Mouse (Mus musculus) hindbrain, embryonic 16.5 days (tissue): ENCODE measurements around the gene Cplx2. TPM values are rescaled to one million over a fixed set of nuclear protein-coding genes. Genes with fewer than 3 reads are reported as not detected.

Source experiments
- ATAC-seq: fragments of 200-750 bp; cut with Nextera tagmentation; 2 replicates; pipeline ENCODE4 v1.8.0; 2017; ENCODE audit warnings: moderate TSS enrichment, moderate library complexity
- H3K27ac ChIP-seq: fragments of 300-500 bp; sonication (generic); 2 replicates; pipeline ENCODE4 v1.5.1; 2014; ENCODE audit warnings: low read depth, mild to moderate bottlenecking, control low read depth, low read length, moderate library complexity
- H3K27me3 ChIP-seq: fragments of 300-500 bp; sonication (generic); replicated peaks from 2 replicates; pipeline ENCODE4 v1.6.1; 2014; ENCODE audit warnings: low read length; ENCODE audit not compliant: control insufficient read depth, insufficient read depth
- H3K36me3 ChIP-seq: fragments of 300-500 bp; sonication (generic); 2 replicates; pipeline ENCODE4 v1.6.1; 2014; ENCODE audit warnings: mild to moderate bottlenecking, low read length, moderate library complexity, mixed read lengths; ENCODE audit not compliant: control insufficient read depth, insufficient read depth
- H3K4me1 ChIP-seq: fragments of 300-500 bp; sonication (generic); 2 replicates; pipeline ENCODE4 v1.6.1; 2014; ENCODE audit warnings: low read depth, low read length; ENCODE audit not compliant: control insufficient read depth, insufficient read depth
- H3K4me2 ChIP-seq: fragments of 300-500 bp; sonication (generic); 2 replicates; pipeline ENCODE4 v1.6.1; 2014; ENCODE audit warnings: mild to moderate bottlenecking, low read length, control low read depth, moderate library complexity
- H3K4me3 ChIP-seq: fragments of 300-500 bp; sonication (generic); 2 replicates; pipeline ENCODE4 v1.5.1; 2014; ENCODE audit warnings: mild to moderate bottlenecking, low read length, control low read depth, moderate library complexity
- H3K9ac ChIP-seq: fragments of 300-500 bp; sonication (generic); 2 replicates; pipeline ENCODE4 v1.6.1; 2014; ENCODE audit warnings: low read depth, mild to moderate bottlenecking, control low read depth, low read length, moderate library complexity
- H3K9me3 ChIP-seq: fragments of 300-500 bp; sonication (generic); 2 replicates; pipeline ENCODE4 v1.6.1; 2014; ENCODE audit warnings: mild to moderate bottlenecking, low read length, moderate library complexity; ENCODE audit not compliant: control insufficient read depth
- WGBS: fragments of 180-500 bp; shearing (Covaris S2); extraction: QIAGEN DNeasy Blood & Tissue Kit; methylation state at CpG from one replicate; pipeline ENCODE4 v1.1.7; 2014; 5-methylcytosine and 5-hydroxymethylcytosine counted together
- polyA plus RNA-seq: library from polyadenylated mRNA; unstranded; fragments of >200 nt; fragmentation: Nextera tagmentation; extraction: Ambion mirVana; gene quantifications from 2 replicates; pipeline ENCODE4 v1.2.1, GENCODE M21; 2015

Cplx2 gene
- polyA plus RNA-seq, 1 experiment from 2014 or later = 41.9 TPM

- WGBS = 92% methylated on average over 6 of the region's 6 CpGs
- H3K4me2 ChIP-seq = no peak overlapping the region
- no peaks in the 10 kb centered on the region; the same call in 1 of the 2 replicates for H3K4me1 ChIP-seq
- no peaks in the 10 kb centered on the region for H3K9me3 ChIP-seq
- no peaks in the 10 kb centered on the region for H3K36me3 ChIP-seq
- H3K27me3 ChIP-seq = no peaks in the 10 kb centered on the region
- ATAC-seq = no peak
- H3K27ac ChIP-seq = no peak overlapping the region
- H3K9ac ChIP-seq = no peak overlapping the region
- no peak overlapping the region for H3K4me3 ChIP-seq
Measured at GRCm38 (mm10) chr13:54359181-54359580, 12.0 kb upstream of the Cplx2 start.

- H3K9ac ChIP-seq = no peak overlapping the region
- WGBS = 83% methylated on average over 7 of the region's 7 CpGs
- no peak overlapping the region for H3K4me3 ChIP-seq
- H3K4me1 ChIP-seq = no peaks in the 10 kb centered on the region
- no peak overlapping the region for H3K27ac ChIP-seq
- H3K4me2 ChIP-seq = no peak overlapping the region
- no peaks in the 10 kb centered on the region for H3K27me3 ChIP-seq
- no peaks in the 10 kb centered on the region for H3K36me3 ChIP-seq
- no peak for ATAC-seq
- H3K9me3 ChIP-seq = no peaks in the 10 kb centered on the region
Measured at GRCm38 (mm10) chr13:54364686-54365085, 6.5 kb upstream of the Cplx2 start.

- Histone ChIP-seq H3K9ac (no peak overlapping the region), H3K4me2 (no peak overlapping the region), H3K27me3 (0 out of 2 replicates have a peak, but pooled peaks cover 4% of the 10 kb centered on the region), H3K9me3 (no peaks in the 10 kb centered on the region), H3K4me3 (no peak overlapping the region), H3K27ac (no peak overlapping the region), H3K36me3 (no peaks in the 10 kb centered on the region), H3K4me1 (peaks cover 16% of the 10 kb centered on the region)
- ATAC-seq = no peak
- WGBS = 59% methylated on average over 6 of the region's 6 CpGs
Measured at GRCm38 (mm10) chr13:54367758-54368157, 3.4 kb upstream of the Cplx2 start.

DNA sequence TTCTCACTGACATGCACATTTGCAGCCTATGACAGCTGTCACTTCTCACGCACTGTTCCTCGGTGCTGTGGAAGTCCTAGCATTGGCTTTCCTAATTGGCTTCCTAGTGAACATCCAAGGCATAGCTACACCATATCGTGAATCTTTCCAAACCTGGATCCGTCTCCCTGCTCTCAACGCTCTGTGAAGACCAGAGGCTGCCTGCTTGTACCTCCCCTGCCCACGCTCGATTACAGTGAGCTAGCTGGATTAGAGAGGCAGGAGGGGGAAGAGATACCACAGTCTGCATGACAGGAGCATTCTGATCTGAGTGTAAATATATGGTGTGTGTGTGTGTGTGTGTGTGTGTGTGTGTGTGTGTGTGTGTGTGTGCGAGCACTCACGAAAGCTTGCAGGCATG is 3.0 kb upstream of the Cplx2 start:
- H3K9me3 ChIP-seq = no peaks in the 10 kb centered on the region
- no peaks in the 10 kb centered on the region for H3K36me3 ChIP-seq
- H3K4me2 ChIP-seq = no peak overlapping the region
- 0 out of 2 replicates have a peak, but pooled peaks cover 4% of the 10 kb centered on the region for H3K27me3 ChIP-seq
- no peak overlapping the region for H3K9ac ChIP-seq
- 71% methylated on average over 9 of the region's 9 CpGs for WGBS
- no peak overlapping the region for H3K27ac ChIP-seq
- no peak for ATAC-seq
- no peak overlapping the region for H3K4me3 ChIP-seq
- peaks cover 18% of the 10 kb centered on the region for H3K4me1 ChIP-seq

DNA sequence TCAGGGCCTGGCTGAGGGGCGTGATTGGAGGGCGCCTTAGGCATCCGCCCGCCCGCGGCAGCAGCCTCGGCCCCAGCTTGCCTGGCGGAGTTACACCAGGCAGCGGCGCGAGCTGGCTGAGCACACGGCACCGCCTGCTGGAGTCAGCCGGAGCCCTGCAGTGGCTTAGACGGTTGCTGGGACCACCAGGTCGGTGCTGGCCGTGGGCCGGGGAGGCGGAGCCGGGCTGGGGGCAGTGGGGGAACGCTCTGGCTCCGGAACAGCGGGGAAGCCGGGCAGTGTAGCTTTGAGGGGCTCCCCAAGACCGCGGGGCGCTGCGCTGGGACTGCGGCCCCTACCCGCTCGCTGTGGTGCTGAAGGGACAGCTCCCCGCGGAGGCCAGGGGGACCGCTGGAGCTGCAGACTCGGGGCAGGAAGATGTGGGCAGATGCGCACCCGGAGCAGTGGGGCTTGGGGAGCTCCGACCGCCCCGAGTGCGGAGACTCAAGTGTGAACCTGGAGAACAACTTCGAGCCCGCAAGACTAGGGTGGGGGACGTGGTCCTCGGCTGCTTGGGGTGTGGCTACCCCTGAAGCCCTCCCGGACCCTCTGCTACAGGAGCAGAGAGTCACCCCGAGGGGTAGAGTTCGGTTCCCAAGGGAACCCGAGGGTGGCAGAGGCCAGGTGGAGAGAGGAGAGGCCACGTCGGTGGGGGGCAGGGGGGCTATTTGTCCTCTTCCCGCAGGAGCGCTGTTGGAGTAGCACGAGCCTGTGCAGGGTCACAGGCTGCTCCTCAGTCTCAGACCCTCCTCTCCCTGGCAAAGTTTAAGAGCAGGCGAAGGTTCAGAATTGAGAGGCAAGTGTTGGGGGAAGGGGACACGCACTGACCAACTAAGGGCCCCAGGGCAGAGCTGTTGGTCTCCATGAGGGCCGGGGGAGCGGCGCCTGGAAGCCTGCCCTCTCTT is 510 bp downstream of the Cplx2 start:
- Histone ChIP-seq H3K4me1 (peaks cover 29% of the 10 kb centered on the region), H3K36me3 (no peaks in the 10 kb centered on the region)

GRCm38 (mm10) chr13:54372665-54373064 is 1.5 kb downstream of the Cplx2 start:
- Histone ChIP-seq H3K9ac (peak overlapping the region; percentile 73; the same call in 1 of the 2 replicates), H3K36me3 (no peaks in the 10 kb centered on the region), H3K27ac (peak overlapping the region; percentile 83; the same call in 1 of the 2 replicates), H3K4me2 (peak overlapping the region; percentile 65), H3K9me3 (no peaks in the 10 kb centered on the region), H3K4me1 (peaks cover 29% of the 10 kb centered on the region), H3K4me3 (peak overlapping the region; percentile 51), H3K27me3 (0 out of 2 replicates have a peak, but pooled peaks cover 4% of the 10 kb centered on the region)
- 0 out of 2 replicates have a peak, but pooled peaks have one; percentile 9 for ATAC-seq
- WGBS = 1% methylated on average over 13 of the region's 16 CpGs

More for the DNA sequence above, 510 bp downstream of the Cplx2 start:
- H3K27ac ChIP-seq = peak overlapping the region; percentile 83
- ATAC-seq = peak; percentile 87
- under 1% methylated on average over 53 of the region's 59 CpGs for WGBS
- H3K4me3 ChIP-seq = peak overlapping the region; percentile 51
- 0 out of 2 replicates have a peak, but pooled peaks cover 4% of the 10 kb centered on the region for H3K27me3 ChIP-seq
- H3K9ac ChIP-seq = peak overlapping the region; percentile 73
- H3K9me3 ChIP-seq = no peaks in the 10 kb centered on the region
- peak overlapping the region; percentile 65 for H3K4me2 ChIP-seq

DNA sequence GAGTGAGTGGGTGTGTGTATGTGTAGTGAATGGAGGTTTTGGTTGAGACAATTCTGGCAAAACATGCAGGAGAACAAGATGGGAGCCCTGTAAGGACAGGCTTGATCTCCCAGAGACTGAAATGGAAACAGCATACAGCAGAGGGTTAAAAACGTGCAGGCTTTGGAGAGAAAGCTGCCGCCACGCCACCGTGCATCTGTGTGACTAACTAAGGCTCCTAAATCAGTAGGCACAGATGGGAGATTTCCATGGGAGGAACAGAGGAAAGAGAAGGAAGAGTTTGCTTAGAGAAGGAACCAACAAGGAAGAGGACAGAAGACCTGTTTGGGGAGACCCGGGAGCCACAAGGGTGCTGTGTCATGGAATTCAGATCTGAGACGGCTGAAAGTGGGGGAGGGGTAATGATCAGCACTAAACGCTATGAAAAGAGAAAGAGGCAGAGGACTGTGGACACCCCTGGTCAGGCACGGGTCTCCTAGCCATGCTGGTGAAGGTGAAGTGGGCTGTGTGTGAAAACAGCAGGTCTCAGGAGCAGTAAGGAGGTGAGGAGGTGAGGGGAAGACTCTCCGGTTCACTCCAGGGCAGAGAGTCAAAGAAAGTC is 3.1 kb downstream of the Cplx2 start:
- Histone ChIP-seq H3K9ac (no peak overlapping the region; the same call in 1 of the 2 replicates), H3K4me3 (no peak overlapping the region), H3K9me3 (no peaks in the 10 kb centered on the region), H3K27ac (no peak overlapping the region), H3K4me1 (peaks cover 29% of the 10 kb centered on the region), H3K4me2 (peak overlapping the region; percentile 65), H3K27me3 (0 out of 2 replicates have a peak, but pooled peaks cover 4% of the 10 kb centered on the region), H3K36me3 (no peaks in the 10 kb centered on the region)
- WGBS = 32% methylated on average over 9 of the region's 9 CpGs
- ATAC-seq = no peak

DNA sequence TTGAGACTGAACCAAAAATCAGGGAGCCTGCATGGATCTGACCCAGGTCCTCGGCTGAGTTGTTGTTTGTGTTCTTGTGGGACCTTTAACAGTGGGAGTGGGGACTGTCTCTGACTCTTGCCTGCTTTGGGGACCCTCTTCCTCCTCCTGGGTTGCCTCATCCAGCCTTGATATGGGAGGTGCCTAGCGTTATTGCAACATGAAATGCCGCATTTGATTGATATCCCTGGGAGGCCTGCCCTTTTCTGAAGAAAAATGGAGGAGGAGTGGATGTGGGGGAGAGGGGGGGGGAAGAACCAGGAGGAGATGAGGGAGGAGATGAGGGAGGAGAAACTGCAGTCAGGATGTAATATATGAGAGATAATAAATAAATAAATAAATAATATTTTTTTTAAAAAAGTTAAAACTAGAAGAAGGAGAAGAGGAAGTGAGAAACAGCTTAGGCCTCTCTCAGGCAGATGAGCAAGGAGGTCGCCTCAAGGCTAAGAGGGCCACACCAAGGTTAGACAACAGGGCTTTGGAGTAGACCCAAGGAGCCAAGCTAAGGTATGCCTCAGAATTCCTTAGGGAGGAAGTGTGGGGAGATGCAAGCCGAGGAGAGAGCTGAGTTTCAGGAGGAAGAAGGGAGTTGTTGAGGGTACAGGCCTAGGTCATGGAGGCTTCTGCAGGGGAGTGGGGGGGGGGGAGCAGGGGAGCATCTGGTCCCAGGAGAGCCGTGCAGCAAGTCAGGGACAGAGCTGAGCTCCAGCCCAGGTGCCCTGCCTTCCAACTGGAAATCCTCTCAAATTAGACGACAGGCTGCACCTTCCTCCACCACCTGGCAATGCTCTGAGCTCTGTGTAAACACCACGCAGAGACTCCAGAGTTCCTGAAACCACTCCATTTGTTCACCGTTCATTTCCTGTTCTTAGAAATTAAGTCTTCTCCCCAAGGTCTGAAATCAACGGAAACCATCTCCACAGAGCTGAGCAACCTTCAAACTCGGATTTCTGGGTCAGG is 4.6 kb downstream of the Cplx2 start:
- 67% methylated on average over 11 of the region's 11 CpGs for WGBS
- Histone ChIP-seq H3K36me3 (no peaks in the 10 kb centered on the region), H3K27me3 (no peaks in the 10 kb centered on the region), H3K9me3 (no peaks in the 10 kb centered on the region), H3K4me1 (peaks cover 25% of the 10 kb centered on the region), H3K4me2 (no peak overlapping the region), H3K27ac (no peak overlapping the region), H3K9ac (no peak overlapping the region), H3K4me3 (no peak overlapping the region)
- no peak for ATAC-seq
